In the genomic region with DNA sequence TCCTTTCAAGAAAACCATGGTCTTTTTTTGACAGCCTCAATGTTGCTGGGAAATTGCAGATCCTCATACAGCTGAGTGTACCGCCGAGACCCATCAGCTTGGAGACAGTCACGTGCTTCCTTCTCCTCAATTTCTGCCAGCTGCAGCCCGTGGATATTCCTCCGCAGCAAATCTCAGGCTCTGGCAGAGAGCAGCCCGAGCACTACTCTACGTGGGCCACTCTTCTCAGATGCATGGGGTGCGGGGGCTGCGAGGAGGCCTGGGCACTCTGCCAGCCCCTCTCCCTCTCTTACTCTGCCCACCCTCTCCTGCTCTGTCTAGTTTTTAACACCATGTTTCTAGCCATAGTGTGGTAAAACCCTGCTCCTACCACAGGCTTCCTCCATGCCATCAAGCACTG, we compare ENCODE assay signal across 10 mouse cellular contexts. TPM values are rescaled to one million over a fixed set of nuclear protein-coding genes. Genes with fewer than 3 reads are reported as not detected.
DNase-seq lines count a peak whose midpoint lies in the region; ATAC-seq lines count a peak whose summit lies in the region.
"Had no signal": no experiment of that assay in that cellular context is flagged by ENCODE, and none has a peak within 500 bp of the region (broad histone marks: within the 10 kb centered on the region; RNA-seq: fewer than 3 reads in every experiment).

No protein-coding gene starts in this region.

- 73% methylated on average over 9 of the region's 9 CpGs for WGBS in forebrain, embryonic 12.5 days
- 88% methylated on average over 9 of the region's 9 CpGs for WGBS in forebrain, embryonic 11.5 days
- 30% methylated on average over 9 of the region's 9 CpGs for WGBS in lung, embryonic 15.5 days

- H3K4me2 ChIP-seq in forebrain, embryonic 12.5 days = no peak overlapping the region
- H3K4me2 ChIP-seq in forebrain, embryonic 11.5 days (ENCODE audit: low read depth, low read length, severe bottlenecking) = no peak overlapping the region
- H3K4me2 ChIP-seq in lung, embryonic 15.5 days = no peak overlapping the region
- H3K4me2 ChIP-seq: liver, embryonic 15.5 days had no signal

- no peaks in the 10 kb centered on the region for H3K27me3 ChIP-seq in forebrain, embryonic 12.5 days
- no peaks in the 10 kb centered on the region for H3K27me3 ChIP-seq in forebrain, embryonic 11.5 days (ENCODE audit: control insufficient read depth, insufficient read depth, low read length)
- no peaks in the 10 kb centered on the region for H3K27me3 ChIP-seq in lung, embryonic 15.5 days
- H3K27me3 ChIP-seq: liver, embryonic 15.5 days had no signal

- no peaks in the 10 kb centered on the region for H3K9me3 ChIP-seq in forebrain, embryonic 12.5 days
- H3K9me3 ChIP-seq in forebrain, embryonic 11.5 days (ENCODE audit: control insufficient read depth, low read length) = no peaks in the 10 kb centered on the region
- no peaks in the 10 kb centered on the region for H3K9me3 ChIP-seq in lung, embryonic 15.5 days
- H3K9me3 ChIP-seq: liver, embryonic 15.5 days had no signal

- H3K36me3 ChIP-seq in forebrain, embryonic 12.5 days (replicated peaks) = no peaks in the 10 kb centered on the region
- no peaks in the 10 kb centered on the region for H3K36me3 ChIP-seq in forebrain, embryonic 11.5 days (ENCODE audit: control insufficient read depth, insufficient read depth, low read length)
- no peaks in the 10 kb centered on the region for H3K36me3 ChIP-seq in lung, embryonic 15.5 days
- H3K36me3 ChIP-seq: liver, embryonic 15.5 days had no signal

- no peaks in the 10 kb centered on the region; the same call in 1 of the 2 replicates for H3K4me1 ChIP-seq in forebrain, embryonic 12.5 days
- H3K4me1 ChIP-seq in forebrain, embryonic 11.5 days (replicated peaks; ENCODE audit: control insufficient read depth, insufficient read depth, low read length) = no peaks in the 10 kb centered on the region
- no peaks in the 10 kb centered on the region for H3K4me1 ChIP-seq in lung, embryonic 15.5 days
- H3K4me1 ChIP-seq: liver, embryonic 15.5 days had no signal

- no peak overlapping the region for H3K27ac ChIP-seq in forebrain, embryonic 12.5 days
- no peak overlapping the region for H3K27ac ChIP-seq in forebrain, embryonic 11.5 days (ENCODE audit: low read depth, low read length)
- H3K27ac ChIP-seq in lung, embryonic 15.5 days = no peak overlapping the region
- H3K27ac ChIP-seq: liver, embryonic 15.5 days had no signal

- no peak for DNase-seq in forebrain, embryonic 11.5 days (ENCODE audit: low spot score)
- DNase-seq in lung, postnatal 14 days = no peak
- peak; percentile 36 for DNase-seq in left cerebral cortex, adult 11 months (ENCODE audit: low spot score)
- DNase-seq in right cerebral cortex, postnatal 10 days (ENCODE audit: low spot score in 2 of 2) = peak; percentile 48 to 69
- DNase-seq in embryo, embryonic 10.5 days (ENCODE audit: low spot score) = no peak
- DNase-seq: kidney, adult 8-10 months had no signal

- peak; percentile 49; the same call in 1 of the 2 replicates for ATAC-seq in forebrain, embryonic 12.5 days (ENCODE audit: low FRiP score)
- no peak for ATAC-seq in forebrain, embryonic 11.5 days (replicated peaks; ENCODE audit: low FRiP score)
- ATAC-seq in lung, embryonic 15.5 days (ENCODE audit: borderline replicate concordance, extremely low read depth, low FRiP score, low TSS enrichment) = peak; percentile 64; the same call in 1 of the 2 replicates
- ATAC-seq in inflammation-experienced regulatory T-cells, adult 6 months = no peak

- H3K9ac ChIP-seq in forebrain, embryonic 12.5 days = no peak overlapping the region
- no peak overlapping the region for H3K9ac ChIP-seq in forebrain, embryonic 11.5 days (ENCODE audit: low read length)
- no peak overlapping the region for H3K9ac ChIP-seq in lung, embryonic 15.5 days
- H3K9ac ChIP-seq: liver, embryonic 15.5 days had no signal

- no peak overlapping the region for H3K4me3 ChIP-seq in forebrain, embryonic 12.5 days (replicated peaks)
- no peak overlapping the region for H3K4me3 ChIP-seq in forebrain, embryonic 11.5 days (ENCODE audit: low read depth, low read length)
- no peak overlapping the region for H3K4me3 ChIP-seq in lung, embryonic 15.5 days
- H3K4me3 ChIP-seq: liver, embryonic 15.5 days had no signal

RNA-seq across cellular contexts. Expression of a gene that starts 55.1 kb away (rescaled TPM):
- polyA plus RNA-seq in forebrain, embryonic 12.5 days (2016; fragmentation: Nextera tagmentation; extraction: Ambion mirVana) = 10.8 and 11.7 TPM in 2 replicates
- 6.8 and 7.6 TPM in 2 replicates for polyA plus RNA-seq in forebrain, embryonic 11.5 days (2014; fragmentation: Nextera tagmentation; extraction: Ambion mirVana)
- polyA plus RNA-seq in lung, embryonic 15.5 days (2015; fragmentation: Nextera tagmentation; extraction: Ambion mirVana) = 1.3 and 1.9 TPM in 2 replicates
- polyA plus RNA-seq in inflammation-experienced regulatory T-cells, adult 6 months (2017; shearing (Covaris generic)) = 1 to 10 TPM in 1 of 3 experiments, under 1 TPM in 2; 0.18 to 1.2 (median 0.74) TPM

Comparison
In these comparisons a context has a peak if more than half of its experiments do, and no peak if none do; other contexts are left out.
1. ATAC-seq: peak in forebrain, embryonic 12.5 days (single experiment) and lung, embryonic 15.5 days (single experiment); none in forebrain, embryonic 11.5 days (single experiment) and inflammation-experienced regulatory T-cells, adult 6 months (single experiment).
2. DNase-seq: peak in left cerebral cortex, adult 11 months (single experiment) and right cerebral cortex, postnatal 10 days (2 of 2); none in forebrain, embryonic 11.5 days (single experiment), lung, postnatal 14 days (single experiment) and embryo, embryonic 10.5 days (single experiment).